In the genomic region with DNA sequence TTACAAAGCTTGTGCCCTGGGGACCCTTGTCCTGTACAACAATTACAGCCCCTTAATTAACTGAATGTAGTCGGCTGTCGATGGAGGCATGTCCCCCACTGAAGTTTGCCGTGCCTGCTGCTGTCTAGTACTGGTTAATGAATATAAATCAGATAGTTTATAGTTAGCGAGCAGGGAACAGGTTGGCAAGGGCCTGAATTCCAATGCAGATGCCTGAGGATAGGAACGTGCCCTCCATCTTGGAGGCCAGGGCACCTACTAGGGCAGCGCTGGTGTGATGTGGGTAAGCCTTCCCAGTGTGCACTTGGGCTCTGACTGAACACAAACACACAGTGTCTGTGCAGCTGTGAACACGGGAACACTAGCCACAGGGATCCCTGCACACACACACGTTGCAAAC, we compare ENCODE assay signal across 21 mouse cellular contexts.
A peak's percentile ranks its signal among the peaks of the same experiment; 100 is the strongest.
DNase-seq lines count a peak whose midpoint lies in the region; ATAC-seq and TF ChIP-seq lines count a peak whose summit lies in the region.
"Had no signal": no experiment of that assay in that cellular context is flagged by ENCODE, and none has a peak within 500 bp of the region (broad histone marks: within the 10 kb centered on the region; RNA-seq: fewer than 3 reads in every experiment).

No protein-coding gene starts in this region.

- no peak for TF ChIP-seq POLR2A in kidney, adult 2 months (IDR thresholded peaks at IDR 0.05; ENCODE audit: low read depth, low read length)

- H3K4me2 ChIP-seq in kidney, embryonic 14.5 days (replicated peaks; ENCODE audit: low read depth, low read length), result no peak overlapping the region
- H3K4me2 ChIP-seq: forebrain, embryonic 15.5 days; heart, embryonic 12.5 days; hindbrain, embryonic 12.5 days had no signal

- WGBS in kidney, adult 2 months, result 25% methylated on average over 8 of the region's 8 CpGs
- 44% methylated on average over 8 of the region's 8 CpGs for WGBS in kidney, embryonic 14.5 days

- no peak for TF ChIP-seq CTCF in kidney, adult 2 months (conservative IDR thresholded peaks at IDR 0.05; ENCODE audit: insufficient read depth, insufficient read length, low read depth, low read length)

- DNase-seq in kidney, adult 2 months, result peak; percentile 78
- peak; percentile 45 for DNase-seq in kidney, postnatal 10 days
- DNase-seq in kidney, postnatal 4 days, result peak; percentile 32 to 57
- no peak for DNase-seq in right cerebral cortex, adult 18-20 months
- DNase-seq: adrenal gland, adult 8-10 months; adrenal gland, postnatal 36 days; cerebellum, adult 2 months; cerebellum, postnatal 10 days; gastrocnemius, postnatal 10 days; heart, postnatal 4 days had no signal

- H3K9me3 ChIP-seq in kidney, embryonic 14.5 days (ENCODE audit: control insufficient read depth, low read length), result no peaks in the 10 kb centered on the region
- H3K9me3 ChIP-seq: embryonic facial prominence, embryonic 10.5 days; forebrain, embryonic 10.5 days; forebrain, embryonic 15.5 days; G1E; heart, embryonic 12.5 days; hindbrain, embryonic 12.5 days had no signal

- no peak overlapping the region for H3K4me3 ChIP-seq in kidney, adult 2 months (ENCODE audit: insufficient read depth, low read depth, low read length)
- H3K4me3 ChIP-seq in kidney, embryonic 14.5 days (ENCODE audit: low read length), result no peak overlapping the region
- H3K4me3 ChIP-seq: embryonic facial prominence, embryonic 10.5 days; erythroblast, embryonic 14.5 days; forebrain, embryonic 10.5 days; forebrain, embryonic 15.5 days; heart, embryonic 12.5 days; hindbrain, embryonic 12.5 days had no signal

- no peaks in the 10 kb centered on the region for H3K4me1 ChIP-seq in kidney, adult 2 months (ENCODE audit: control insufficient read depth, insufficient read depth, low read length)
- H3K4me1 ChIP-seq in kidney, embryonic 14.5 days (ENCODE audit: control insufficient read depth, insufficient read depth, low read length), result peaks cover 7% of the 10 kb centered on the region; the same call in 1 of the 2 replicates
- H3K4me1 ChIP-seq: heart, embryonic 12.5 days had no signal

- no peaks in the 10 kb centered on the region for H3K36me3 ChIP-seq in kidney, adult 2 months (ENCODE audit: control insufficient read depth, insufficient read depth, low read length)
- H3K36me3 ChIP-seq in kidney, embryonic 14.5 days (ENCODE audit: control insufficient read depth, insufficient read depth, low read length), result no peaks in the 10 kb centered on the region
- H3K36me3 ChIP-seq: embryonic facial prominence, embryonic 10.5 days; forebrain, embryonic 10.5 days; forebrain, embryonic 15.5 days; G1E; heart, embryonic 12.5 days; hindbrain, embryonic 12.5 days had no signal

- 0 out of 2 replicates have a peak overlapping the region, but pooled peaks have one; percentile 8 for H3K27ac ChIP-seq in kidney, adult 2 months (ENCODE audit: insufficient read depth, low read depth, low read length)
- H3K27ac ChIP-seq in kidney, embryonic 14.5 days (ENCODE audit: low read depth, low read length), result peak overlapping the region; percentile 55; the same call in 1 of the 2 replicates
- H3K27ac ChIP-seq: embryonic facial prominence, embryonic 10.5 days; forebrain, embryonic 10.5 days; forebrain, embryonic 15.5 days; hindbrain, embryonic 12.5 days had no signal

- H3K9ac ChIP-seq in kidney, embryonic 14.5 days (ENCODE audit: low read depth, low read length), result no peak overlapping the region; the same call in 1 of the 2 replicates
- H3K9ac ChIP-seq: forebrain, embryonic 15.5 days; heart, embryonic 12.5 days; hindbrain, embryonic 12.5 days had no signal

- no peaks in the 10 kb centered on the region for H3K27me3 ChIP-seq in kidney, adult 2 months (replicated peaks; ENCODE audit: control insufficient read depth, insufficient read depth, low read length)
- peaks cover 3% of the 10 kb centered on the region; the same call in 1 of the 2 replicates for H3K27me3 ChIP-seq in kidney, embryonic 14.5 days (ENCODE audit: control insufficient read depth, insufficient read depth, low read length)

- peak; percentile 58; the same call in 1 of the 2 replicates for ATAC-seq in kidney, embryonic 14.5 days (ENCODE audit: low FRiP score, low TSS enrichment)
- ATAC-seq in CD4-positive, CD25-positive, alpha-beta regulatory T cell, adult 4 months, result no peak
- ATAC-seq in erythroblast, adult 5-6 weeks (replicated peaks; ENCODE audit: low FRiP score, poor library complexity, severe bottlenecking), result no peak
- ATAC-seq: forebrain, embryonic 15.5 days; hindbrain, embryonic 16.5 days had no signal
